ENCODE assay signal across 11 mouse cellular contexts in genomic region chr1:136380161-136380560, GRCm38 (mm10).
"Had no signal": no experiment of that assay in that cellular context is flagged by ENCODE, and none has a peak within 500 bp of the region (broad histone marks: within the 10 kb centered on the region; RNA-seq: fewer than 3 reads in every experiment).

No protein-coding gene starts in this region.

- DNase-seq: liver, postnatal 0 days; lung, adult 2 months; lung, postnatal 14 days; lung, postnatal 36 days; midbrain, embryonic 14.5 days; right cerebral cortex, postnatal 14 days; right cerebral cortex, postnatal 4 days; spleen, adult 18-20 months; thymus, adult 18-20 months; thymus, postnatal 14 days; thymus, postnatal 36 days had no signal
